Mouse (Mus musculus) testis, adult 2 months (tissue): ENCODE data around the gene Prr5l. TPM values are rescaled to one million over a fixed set of nuclear protein-coding genes. Genes with fewer than 3 reads are reported as not detected.

Source experiments
- H3K27ac ChIP-seq: fragments of 200-500 bp; 2 replicates; pipeline ENCODE4 v1.5.1; 2012; ENCODE audit warnings: low read depth, low read length; ENCODE audit not compliant: control insufficient read depth, insufficient read depth
- H3K27me3 ChIP-seq: fragments of 200-500 bp; 2 replicates; pipeline ENCODE4 v1.6.1; 2012; ENCODE audit warnings: mild to moderate bottlenecking, low read length, moderate library complexity; ENCODE audit not compliant: control insufficient read depth, insufficient read depth
- H3K36me3 ChIP-seq: fragments of 200-500 bp; 2 replicates; pipeline ENCODE4 v1.6.1; 2012; ENCODE audit warnings: mild to moderate bottlenecking, low read length; ENCODE audit not compliant: control insufficient read depth, insufficient read depth
- H3K4me1 ChIP-seq: fragments of 200-500 bp; 2 replicates; pipeline ENCODE4 v1.6.1; 2012; ENCODE audit warnings: low read length; ENCODE audit not compliant: control insufficient read depth, insufficient read depth
- H3K4me3 ChIP-seq: fragments of 200-500 bp; 2 replicates; pipeline ENCODE4 v1.5.1; 2012; ENCODE audit warnings: low read depth, mild to moderate bottlenecking, low read length, moderate library complexity, mixed read lengths; ENCODE audit not compliant: control insufficient read depth
- CTCF ChIP-seq: fragments of 200-500 bp; IDR thresholded peaks from 2 replicates; pipeline ENCODE4 v1.5.1; 2012; ENCODE audit warnings: low read depth, mild to moderate bottlenecking, inconsistent platforms, low read length, moderate library complexity; ENCODE audit not compliant: control insufficient read depth, insufficient read depth, insufficient replicate concordance
- POLR2A ChIP-seq: fragments of 200-500 bp; IDR thresholded peaks from 2 replicates; pipeline ENCODE4 v1.6.1; 2012; ENCODE audit warnings: low read depth, mild to moderate bottlenecking, inconsistent platforms, low read length, moderate library complexity; ENCODE audit not compliant: control insufficient read depth
- polyA plus RNA-seq: library from polyadenylated mRNA; depleted of rRNA; stranded (reverse); fragments of >200 nt; gene quantifications from 2 replicates; pipeline ENCODE4 v1.2.3, GENCODE M21; 2012

The Prr5l gene
- polyA plus RNA-seq, 1 experiment = 1.1 TPM

GRCm38 (mm10) chr2:101871179-101871578 is 11.6 kb downstream of the Prr5l start:
- Histone ChIP-seq H3K4me1 (peaks cover 3% of the 10 kb centered on the region), H3K4me3 (peak overlapping the region; percentile 77), H3K27ac (no peak overlapping the region), H3K36me3 (no peaks in the 10 kb centered on the region), H3K27me3 (no peaks in the 10 kb centered on the region)
- TF ChIP-seq POLR2A = no peak
- no peak; the same call in 1 of the 2 replicates for TF ChIP-seq CTCF

- Histone ChIP-seq H3K27me3 (no peaks in the 10 kb centered on the region), H3K4me1 (peaks cover 3% of the 10 kb centered on the region), H3K36me3 (no peaks in the 10 kb centered on the region), H3K27ac (no peak overlapping the region), H3K4me3 (no peak overlapping the region)
- TF ChIP-seq CTCF = no peak
- TF ChIP-seq POLR2A = no peak
Measured at GRCm38 (mm10) chr2:101868683-101869082, 14.1 kb downstream of the Prr5l start.

GRCm38 (mm10) chr2:101862219-101863123 is 20.4 kb downstream of the Prr5l start:
- TF ChIP-seq POLR2A (no peak), CTCF (no peak)
- Histone ChIP-seq H3K27ac (no peak overlapping the region), H3K36me3 (no peaks in the 10 kb centered on the region), H3K4me1 (no peaks in the 10 kb centered on the region), H3K27me3 (no peaks in the 10 kb centered on the region), H3K4me3 (no peak overlapping the region)

GRCm38 (mm10) chr2:101860920-101861485 is 21.8 kb downstream of the Prr5l start:
- TF ChIP-seq POLR2A (no peak), CTCF (no peak)

DNA sequence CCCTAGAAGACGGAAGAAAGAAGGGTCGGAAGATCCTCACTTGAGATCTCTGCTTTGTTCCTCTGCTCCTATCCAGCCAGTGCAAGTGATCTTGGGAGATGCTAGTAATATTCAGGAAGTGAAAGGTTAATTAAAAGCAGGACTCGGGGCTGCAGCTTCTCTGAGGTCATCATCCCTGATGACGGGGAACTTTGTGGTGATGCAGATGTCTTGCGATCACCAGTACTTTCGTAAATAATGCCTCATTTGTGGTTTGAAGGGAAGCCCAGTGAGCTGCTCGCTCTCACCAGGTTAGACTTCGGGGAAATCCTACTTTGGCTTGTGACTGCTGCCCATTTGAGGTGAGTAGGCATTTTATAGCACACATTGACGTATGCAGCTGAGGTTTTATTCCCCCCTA is 26.7 kb downstream of the Prr5l start:
- Histone ChIP-seq H3K4me1 (no peaks in the 10 kb centered on the region), H3K36me3 (no peaks in the 10 kb centered on the region), H3K27me3 (no peaks in the 10 kb centered on the region), H3K4me3 (no peak overlapping the region), H3K27ac (no peak overlapping the region)
- no peak for TF ChIP-seq POLR2A
- TF ChIP-seq CTCF = no peak

More at GRCm38 (mm10) chr2:101860920-101861485, 21.8 kb downstream of the Prr5l start:
- H3K27ac ChIP-seq = no peak overlapping the region
- no peaks in the 10 kb centered on the region for H3K4me1 ChIP-seq
- H3K36me3 ChIP-seq = no peaks in the 10 kb centered on the region
- H3K4me3 ChIP-seq = no peak overlapping the region
- H3K27me3 ChIP-seq = no peaks in the 10 kb centered on the region

- TF ChIP-seq CTCF = no peak
- no peak for TF ChIP-seq POLR2A
- H3K36me3 ChIP-seq = no peaks in the 10 kb centered on the region
Measured at GRCm38 (mm10) chr2:101854792-101855191, 28.0 kb downstream of the Prr5l start.

GRCm38 (mm10) chr2:101842756-101843155 is 40.1 kb downstream of the Prr5l start:
- Histone ChIP-seq H3K36me3 (no peaks in the 10 kb centered on the region), H3K4me3 (no peak overlapping the region), H3K4me1 (no peaks in the 10 kb centered on the region), H3K27me3 (no peaks in the 10 kb centered on the region), H3K27ac (no peak overlapping the region)
- TF ChIP-seq POLR2A (no peak), CTCF (no peak)

More at GRCm38 (mm10) chr2:101854792-101855191, 28.0 kb downstream of the Prr5l start:
- H3K27me3 ChIP-seq = no peaks in the 10 kb centered on the region
- H3K27ac ChIP-seq = no peak overlapping the region
- no peaks in the 10 kb centered on the region for H3K4me1 ChIP-seq
- no peak overlapping the region for H3K4me3 ChIP-seq

DNA sequence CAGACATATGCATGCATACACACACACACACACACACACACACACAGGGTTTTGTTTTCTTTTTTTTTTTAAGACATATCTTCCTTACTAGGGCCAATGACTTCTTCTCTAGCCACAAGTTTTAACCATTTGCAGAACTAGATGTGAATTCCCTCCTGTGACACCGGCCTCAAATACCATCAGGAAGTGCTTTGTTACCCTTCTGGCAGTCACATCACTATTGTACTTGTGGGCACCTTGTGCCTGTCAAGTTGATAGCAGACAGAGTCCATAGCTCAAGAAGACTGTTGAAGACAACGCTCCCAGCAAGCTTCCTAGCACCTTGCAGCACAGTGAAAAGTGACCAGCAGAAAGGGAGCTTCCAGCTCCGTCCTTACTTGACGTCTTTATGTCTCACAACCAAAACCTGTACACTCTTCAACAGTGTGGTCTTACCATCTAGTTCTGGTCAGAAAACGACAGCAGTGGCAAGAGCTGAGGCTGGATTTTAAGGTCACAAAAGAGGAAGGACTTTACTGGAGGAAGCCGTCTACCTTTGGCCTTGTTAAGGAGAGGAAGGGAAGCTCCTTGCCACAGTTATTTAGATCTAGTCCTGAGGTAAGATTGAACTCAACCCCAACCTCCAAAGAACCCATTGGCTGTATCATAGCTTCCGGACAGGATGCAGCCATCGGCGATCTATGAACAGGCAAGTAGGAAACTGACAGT is 47.9 kb downstream of the Prr5l start:
- Histone ChIP-seq H3K36me3 (no peaks in the 10 kb centered on the region), H3K4me1 (no peaks in the 10 kb centered on the region; the same call in 1 of the 2 replicates), H3K27ac (no peak overlapping the region), H3K4me3 (no peak overlapping the region), H3K27me3 (no peaks in the 10 kb centered on the region)
- TF ChIP-seq CTCF (no peak), POLR2A (no peak)
